Mouse (Mus musculus): ENCODE measurements at regions not wholly inside any gene's neighbourhood (a gene's known extent, or its start where the extent isn't known, plus 50 kb on each side); places are given as distances from the start of the nearest gene placed in this dataset.

DNA sequence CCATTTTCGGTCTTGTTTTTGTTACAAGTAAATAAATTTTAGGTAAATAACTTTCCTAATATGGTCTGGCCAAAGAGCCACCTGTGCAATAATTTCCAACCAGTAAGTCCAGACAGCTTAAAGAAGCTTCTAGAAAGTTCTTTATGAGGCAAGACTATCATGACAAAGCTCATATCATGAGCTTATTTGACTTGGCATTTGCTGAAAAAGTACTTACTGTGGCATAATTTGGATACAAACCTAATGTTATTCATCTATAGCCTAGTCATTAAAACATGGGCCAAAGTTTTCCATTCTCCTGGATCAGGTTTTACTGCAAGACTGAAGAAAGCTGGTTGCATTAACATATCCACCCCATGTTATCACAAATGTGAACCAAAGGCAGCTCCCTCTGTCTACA, 182.1 kb upstream of the Thbs1 start:
- ATAC-seq (ENCODE audit: low read depth): no peak
- Histone ChIP-seq H3K9me3 (replicated peaks; ENCODE audit: control insufficient read depth, low read length) (no peaks in the 10 kb centered on the region), H3K36me3 (ENCODE audit: control insufficient read depth, insufficient read depth) (no peaks in the 10 kb centered on the region), H3K27ac (ENCODE audit: low read length) (no peak overlapping the region), H3K27me3 (ENCODE audit: control insufficient read depth, insufficient read depth, low read depth, low read length) (no peaks in the 10 kb centered on the region), H3K4me1 (ENCODE audit: control insufficient read depth, low read depth, low read length) (no peaks in the 10 kb centered on the region), H3K4me2 (ENCODE audit: low read depth, low read length) (no peak overlapping the region), H3K9ac (ENCODE audit: low read depth, low read length) (no peak overlapping the region), H3K4me3 (ENCODE audit: low read depth, low read length) (no peak overlapping the region)
- 69% methylated on average over 1 of the region's 1 CpGs for WGBS (ENCODE audit: insufficient replicate concordance)

DNA sequence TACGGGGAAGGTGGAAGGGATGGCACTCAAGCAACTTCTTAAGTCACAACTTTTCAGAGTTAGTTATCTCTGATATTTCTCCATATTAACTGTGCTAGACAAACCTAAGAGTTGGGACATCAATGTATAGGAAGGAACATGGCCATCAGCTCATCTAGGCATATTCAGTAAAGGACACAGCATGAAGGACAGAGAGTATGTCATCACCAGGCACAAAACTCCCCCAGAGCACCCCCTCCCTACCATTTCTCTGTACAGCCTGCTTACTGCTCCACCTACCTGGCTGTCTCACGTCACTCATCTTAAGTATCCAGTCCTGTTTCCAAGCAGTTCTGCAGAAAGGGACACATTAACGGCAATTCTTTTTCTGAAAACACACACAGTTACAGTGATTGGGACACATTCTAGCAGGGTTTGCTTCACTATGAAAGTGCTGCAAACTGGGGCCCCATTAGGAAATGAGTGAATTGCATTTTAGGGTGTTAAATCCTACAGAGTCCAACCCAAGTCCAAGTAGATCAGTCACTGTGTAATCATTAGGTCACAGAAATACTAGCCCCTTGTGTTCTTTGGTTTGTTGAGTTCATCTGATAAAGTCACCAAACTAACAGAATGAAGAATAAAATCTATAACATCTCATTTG, 180.7 kb upstream of the Thbs1 start:
- ATAC-seq (ENCODE audit: low read depth): peak; percentile 19; the same call in 1 of the 2 replicates
- no peaks in the 10 kb centered on the region for H3K9me3 ChIP-seq (replicated peaks; ENCODE audit: control insufficient read depth, low read length)
- no peak overlapping the region for H3K4me2 ChIP-seq (ENCODE audit: low read depth, low read length)
- 64% methylated on average over 3 of the region's 3 CpGs for WGBS (ENCODE audit: insufficient replicate concordance)
- no peaks in the 10 kb centered on the region for H3K4me1 ChIP-seq (ENCODE audit: control insufficient read depth, low read depth, low read length)
- no peaks in the 10 kb centered on the region for H3K27me3 ChIP-seq (ENCODE audit: control insufficient read depth, insufficient read depth, low read depth, low read length)
- H3K9ac ChIP-seq (ENCODE audit: low read depth, low read length): no peak overlapping the region
- H3K27ac ChIP-seq (ENCODE audit: low read length): peak overlapping the region; percentile 7
- no peak overlapping the region for H3K4me3 ChIP-seq (ENCODE audit: low read depth, low read length)
- no peaks in the 10 kb centered on the region for H3K36me3 ChIP-seq (ENCODE audit: control insufficient read depth, insufficient read depth)

DNA sequence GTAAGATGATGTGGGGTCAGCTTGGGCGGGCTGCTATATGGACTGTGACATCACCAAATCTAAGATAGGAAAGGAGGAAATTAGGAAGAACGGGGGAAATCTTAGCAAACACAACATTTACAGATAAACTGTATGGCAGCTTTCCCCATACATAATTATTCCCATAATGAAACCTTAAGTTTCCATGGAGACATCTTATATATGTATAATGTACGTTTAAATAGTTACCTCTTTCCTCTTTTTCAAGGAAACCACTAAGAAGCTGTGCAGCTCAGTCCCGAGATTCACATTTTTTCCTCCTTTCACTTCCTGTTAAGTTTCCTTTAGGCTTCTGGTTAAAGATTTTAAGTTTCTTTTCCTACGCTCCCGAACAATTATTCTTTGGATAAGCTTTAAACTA, 175.1 kb upstream of the Thbs1 start:
- Histone ChIP-seq H3K4me2 (ENCODE audit: low read depth, low read length) (no peak overlapping the region), H3K9ac (ENCODE audit: low read depth, low read length) (no peak overlapping the region), H3K4me1 (ENCODE audit: control insufficient read depth, low read depth, low read length) (no peaks in the 10 kb centered on the region), H3K9me3 (replicated peaks; ENCODE audit: control insufficient read depth, low read length) (no peaks in the 10 kb centered on the region), H3K27ac (ENCODE audit: low read length) (no peak overlapping the region), H3K36me3 (ENCODE audit: control insufficient read depth, insufficient read depth) (no peaks in the 10 kb centered on the region), H3K4me3 (ENCODE audit: low read depth, low read length) (no peak overlapping the region), H3K27me3 (ENCODE audit: control insufficient read depth, insufficient read depth, low read depth, low read length) (no peaks in the 10 kb centered on the region)
- no peak for ATAC-seq (ENCODE audit: low read depth)
- 43% methylated on average over 6 of the region's 6 CpGs for WGBS (ENCODE audit: insufficient replicate concordance)

DNA sequence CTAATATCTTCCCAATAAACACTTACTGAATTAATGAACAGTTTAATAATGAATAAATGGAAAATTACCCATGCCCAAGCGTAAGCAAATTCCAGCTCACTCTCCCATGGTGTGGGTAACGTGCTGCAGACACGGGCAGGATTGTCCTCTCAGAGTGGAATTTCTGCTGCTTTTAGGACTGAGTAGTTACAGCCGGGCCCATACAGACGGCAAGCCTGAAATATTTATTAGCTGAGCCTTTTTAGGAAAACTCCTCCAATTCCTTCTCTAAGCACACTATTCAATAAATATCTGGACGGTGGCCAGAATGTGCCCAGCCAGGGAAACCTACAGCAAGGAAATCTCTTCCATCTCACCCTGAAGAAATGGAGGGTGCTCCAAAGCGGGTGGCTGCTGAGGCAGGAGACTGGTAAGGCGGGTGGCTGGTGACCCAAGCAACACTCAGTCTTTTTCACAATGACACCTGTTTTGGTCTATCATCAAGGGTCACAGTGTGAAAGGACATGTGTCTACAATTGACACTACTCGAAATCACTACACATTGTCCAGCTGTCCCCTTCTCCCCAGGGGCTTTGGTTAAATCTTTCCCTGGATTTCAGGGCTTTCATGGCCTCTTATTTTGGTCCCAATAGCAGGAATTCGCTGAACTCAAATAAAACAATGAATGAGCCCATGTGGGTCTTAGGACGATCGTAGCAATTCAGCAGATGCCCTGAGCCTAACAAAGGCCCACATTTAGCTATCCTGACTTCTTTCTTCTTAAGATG, 173.2 kb upstream of the Thbs1 start:
- H3K36me3 ChIP-seq (ENCODE audit: control insufficient read depth, insufficient read depth): no peaks in the 10 kb centered on the region
- no peak for ATAC-seq (ENCODE audit: low read depth)

DNA sequence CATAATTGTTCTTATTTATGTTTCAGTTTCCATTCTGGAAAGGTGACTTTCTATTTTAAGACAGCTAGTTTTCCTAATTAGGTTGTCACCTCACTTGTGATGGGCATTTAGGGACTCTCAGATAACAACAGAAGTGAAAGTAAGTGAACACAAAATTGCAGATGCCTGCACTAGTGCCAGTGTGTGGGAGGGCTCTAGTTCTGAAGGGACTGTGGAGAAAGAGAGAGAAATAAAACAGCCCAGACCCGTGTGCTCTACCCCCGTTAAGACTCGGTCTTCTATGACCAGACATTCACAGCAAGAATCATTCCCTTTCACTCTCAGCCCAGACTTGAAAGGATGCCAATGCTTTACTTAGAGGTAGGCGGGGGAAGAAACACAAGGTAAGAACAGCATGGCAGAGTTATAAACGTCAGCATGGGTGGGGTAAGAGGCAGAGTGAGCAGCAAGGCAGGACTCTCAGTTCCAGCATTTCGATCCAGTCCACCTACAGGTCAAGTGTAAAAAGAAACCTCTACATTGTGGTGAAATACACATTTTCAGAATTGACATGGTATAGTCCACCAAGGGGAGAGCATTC, 170.1 kb upstream of the Thbs1 start:
- Histone ChIP-seq H3K9me3 (replicated peaks; ENCODE audit: control insufficient read depth, low read length) (no peaks in the 10 kb centered on the region), H3K36me3 (ENCODE audit: control insufficient read depth, insufficient read depth) (no peaks in the 10 kb centered on the region), H3K4me3 (ENCODE audit: low read depth, low read length) (no peak overlapping the region), H3K4me1 (ENCODE audit: control insufficient read depth, low read depth, low read length) (no peaks in the 10 kb centered on the region), H3K27ac (ENCODE audit: low read length) (no peak overlapping the region), H3K27me3 (ENCODE audit: control insufficient read depth, insufficient read depth, low read depth, low read length) (no peaks in the 10 kb centered on the region), H3K4me2 (ENCODE audit: low read depth, low read length) (no peak overlapping the region), H3K9ac (ENCODE audit: low read depth, low read length) (no peak overlapping the region)
- WGBS (ENCODE audit: insufficient replicate concordance): 53% methylated on average over 6 of the region's 6 CpGs
- no peak for ATAC-seq (ENCODE audit: low read depth)

More for the DNA sequence above, 173.2 kb upstream of the Thbs1 start:
- Histone ChIP-seq H3K9ac (ENCODE audit: low read depth, low read length) (no peak overlapping the region), H3K27ac (ENCODE audit: low read length) (no peak overlapping the region), H3K9me3 (replicated peaks; ENCODE audit: control insufficient read depth, low read length) (no peaks in the 10 kb centered on the region), H3K4me2 (ENCODE audit: low read depth, low read length) (no peak overlapping the region), H3K4me1 (ENCODE audit: control insufficient read depth, low read depth, low read length) (no peaks in the 10 kb centered on the region), H3K4me3 (ENCODE audit: low read depth, low read length) (no peak overlapping the region), H3K27me3 (ENCODE audit: control insufficient read depth, insufficient read depth, low read depth, low read length) (no peaks in the 10 kb centered on the region)
- whole genome bisulfite sequencing (ENCODE audit: insufficient replicate concordance): 65% methylated on average over 12 of the region's 12 CpGs

DNA sequence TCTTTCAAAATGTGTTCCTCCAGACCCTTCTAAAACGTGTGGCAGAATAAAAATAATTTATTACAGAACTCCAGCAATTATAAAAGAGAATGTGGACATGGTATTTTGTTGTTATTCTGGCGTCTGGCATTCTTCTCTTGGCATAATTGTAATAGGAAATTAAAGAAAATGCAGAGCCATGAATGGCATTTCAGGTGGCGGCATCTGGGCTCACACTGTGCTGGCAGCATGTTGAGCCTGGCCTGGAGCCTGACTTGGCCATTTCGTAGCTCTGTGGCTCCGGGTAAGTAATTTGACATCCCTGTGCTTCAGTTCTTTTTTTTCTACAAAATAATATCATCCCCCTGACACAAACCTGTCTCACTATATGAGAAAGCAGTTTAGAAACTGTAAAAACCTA, 168.0 kb upstream of the Thbs1 start:
- Histone ChIP-seq H3K9me3 (replicated peaks; ENCODE audit: control insufficient read depth, low read length) (no peaks in the 10 kb centered on the region), H3K27me3 (ENCODE audit: control insufficient read depth, insufficient read depth, low read depth, low read length) (no peaks in the 10 kb centered on the region), H3K36me3 (ENCODE audit: control insufficient read depth, insufficient read depth) (no peaks in the 10 kb centered on the region), H3K27ac (ENCODE audit: low read length) (no peak overlapping the region), H3K4me2 (ENCODE audit: low read depth, low read length) (no peak overlapping the region), H3K4me3 (ENCODE audit: low read depth, low read length) (no peak overlapping the region), H3K9ac (ENCODE audit: low read depth, low read length) (no peak overlapping the region), H3K4me1 (ENCODE audit: control insufficient read depth, low read depth, low read length) (no peaks in the 10 kb centered on the region)
- no peak for ATAC-seq (ENCODE audit: low read depth)
- 58% methylated on average over 5 of the region's 5 CpGs for WGBS (ENCODE audit: insufficient replicate concordance)

DNA sequence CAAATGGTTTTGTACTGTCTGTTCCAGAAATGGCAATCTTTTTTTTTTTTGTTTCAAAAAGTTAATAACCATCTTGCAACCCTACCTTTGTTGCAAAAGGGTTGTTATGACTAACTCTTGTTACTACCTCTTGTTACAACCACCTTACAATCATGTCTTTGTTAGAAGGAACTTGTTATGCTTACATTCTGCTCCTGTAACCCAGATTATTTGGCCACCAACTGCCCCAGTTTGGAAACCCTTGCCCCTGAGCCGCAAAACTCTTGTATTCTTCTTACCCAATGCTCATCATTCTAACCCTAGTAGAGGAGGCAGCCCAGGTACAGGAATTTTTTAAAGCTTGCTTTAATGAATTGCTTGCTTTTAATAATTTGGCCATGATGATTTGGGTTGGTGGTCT, 167.4 kb upstream of the Thbs1 start:
- Histone ChIP-seq H3K27me3 (ENCODE audit: control insufficient read depth, insufficient read depth, low read depth, low read length) (no peaks in the 10 kb centered on the region), H3K9ac (ENCODE audit: low read depth, low read length) (no peak overlapping the region), H3K4me1 (ENCODE audit: control insufficient read depth, low read depth, low read length) (no peaks in the 10 kb centered on the region), H3K4me2 (ENCODE audit: low read depth, low read length) (no peak overlapping the region), H3K4me3 (ENCODE audit: low read depth, low read length) (no peak overlapping the region), H3K36me3 (ENCODE audit: control insufficient read depth, insufficient read depth) (no peaks in the 10 kb centered on the region), H3K27ac (ENCODE audit: low read length) (no peak overlapping the region), H3K9me3 (replicated peaks; ENCODE audit: control insufficient read depth, low read length) (no peaks in the 10 kb centered on the region)
- WGBS (ENCODE audit: insufficient replicate concordance): 66% methylated on average over 1 of the region's 1 CpGs
- ATAC-seq (ENCODE audit: low read depth): no peak

DNA sequence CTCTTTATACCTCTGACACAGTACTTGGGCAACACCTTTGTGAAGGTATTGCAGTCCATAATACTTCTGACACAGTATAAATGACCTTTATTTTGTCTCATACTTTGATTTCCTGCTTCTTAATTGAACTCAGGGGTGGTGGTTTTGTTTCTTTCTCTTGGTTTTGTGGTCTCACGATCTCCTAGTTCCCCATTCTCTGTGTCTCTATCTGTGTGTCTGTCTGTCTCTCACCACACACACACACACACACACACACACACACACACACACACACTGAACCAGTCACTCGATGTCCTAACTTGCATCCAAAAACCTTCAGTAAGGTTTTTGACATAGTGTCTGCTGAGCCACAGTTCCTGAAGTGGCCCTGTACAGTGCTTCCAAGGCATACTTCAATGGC, 166.7 kb upstream of the Thbs1 start:
- no peak overlapping the region for H3K27ac ChIP-seq (ENCODE audit: low read length)
- ATAC-seq (ENCODE audit: low read depth): no peak
- no peak overlapping the region for H3K4me2 ChIP-seq (ENCODE audit: low read depth, low read length)
- H3K4me1 ChIP-seq (ENCODE audit: control insufficient read depth, low read depth, low read length): no peaks in the 10 kb centered on the region
- 15% methylated on average over 2 of the region's 2 CpGs for WGBS (ENCODE audit: insufficient replicate concordance)
- no peak overlapping the region for H3K4me3 ChIP-seq (ENCODE audit: low read depth, low read length)
- no peaks in the 10 kb centered on the region for H3K36me3 ChIP-seq (ENCODE audit: control insufficient read depth, insufficient read depth)
- no peaks in the 10 kb centered on the region for H3K27me3 ChIP-seq (ENCODE audit: control insufficient read depth, insufficient read depth, low read depth, low read length)
- H3K9me3 ChIP-seq (replicated peaks; ENCODE audit: control insufficient read depth, low read length): no peaks in the 10 kb centered on the region
- no peak overlapping the region for H3K9ac ChIP-seq (ENCODE audit: low read depth, low read length)

Measured in liver, embryonic 16.5 days (tissue).